Mouse (Mus musculus) cerebellum, adult 11-12 months (tissue): ENCODE measurements around the gene Plxna2.

Source experiments
- DNase-seq: peaks from one replicate; pipeline ENCODE4 v3.0.0; 2022

The Plxna2 gene

DNA sequence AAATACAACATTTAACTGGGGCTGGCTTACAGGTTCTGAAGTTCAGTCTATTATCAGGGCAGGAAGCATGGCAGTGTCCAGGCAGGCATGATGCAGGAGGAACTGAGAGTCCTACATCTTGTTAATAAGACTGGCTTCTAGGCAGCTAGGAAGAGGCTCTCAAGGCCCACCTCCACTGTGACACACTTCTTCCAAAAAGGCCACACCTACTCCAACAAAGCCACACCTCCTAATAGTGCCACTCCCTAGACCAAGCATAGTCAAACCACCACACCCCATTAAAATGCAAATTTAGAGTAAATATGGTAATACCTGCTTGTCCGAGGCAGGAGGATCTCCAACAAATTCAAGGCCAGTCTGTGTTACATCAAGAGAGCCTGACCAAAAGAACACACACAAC is 156.7 kb downstream of the Plxna2 start:
- no peak for DNase-seq

DNA sequence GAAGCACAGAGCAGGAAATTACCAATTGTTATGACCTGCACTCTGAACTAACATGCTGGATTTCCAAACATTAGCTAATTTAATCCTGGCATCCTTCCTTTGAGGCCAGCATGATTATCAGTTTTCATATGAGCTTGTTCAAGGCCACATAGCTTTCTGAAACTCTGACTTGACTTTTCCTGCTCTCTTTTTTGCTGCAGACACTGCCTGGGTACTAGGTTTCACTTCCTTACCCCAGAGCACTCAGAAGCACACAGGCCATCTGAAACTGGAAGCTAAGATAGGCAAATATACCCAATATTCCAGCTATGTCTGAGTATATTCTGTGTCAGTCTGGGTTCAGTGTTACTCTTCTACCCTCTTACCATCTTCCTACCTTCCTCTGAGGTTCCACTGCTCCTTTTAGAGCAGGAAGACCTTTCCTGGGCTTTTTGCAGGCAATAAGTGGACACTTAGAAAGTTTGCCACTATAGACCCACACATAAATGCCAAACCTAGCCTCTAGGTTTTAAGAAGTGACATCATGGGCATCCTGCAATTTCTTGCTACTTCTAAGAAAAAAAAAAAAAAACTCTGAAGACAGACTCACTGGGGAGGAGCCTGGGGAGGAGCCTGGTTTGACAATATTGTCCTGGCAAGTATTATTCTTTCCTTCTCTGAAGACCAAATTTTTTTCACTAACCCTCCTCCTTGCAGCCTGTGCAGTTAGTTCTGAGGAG is 157.8 kb downstream of the Plxna2 start:
- DNase-seq = no peak

DNA sequence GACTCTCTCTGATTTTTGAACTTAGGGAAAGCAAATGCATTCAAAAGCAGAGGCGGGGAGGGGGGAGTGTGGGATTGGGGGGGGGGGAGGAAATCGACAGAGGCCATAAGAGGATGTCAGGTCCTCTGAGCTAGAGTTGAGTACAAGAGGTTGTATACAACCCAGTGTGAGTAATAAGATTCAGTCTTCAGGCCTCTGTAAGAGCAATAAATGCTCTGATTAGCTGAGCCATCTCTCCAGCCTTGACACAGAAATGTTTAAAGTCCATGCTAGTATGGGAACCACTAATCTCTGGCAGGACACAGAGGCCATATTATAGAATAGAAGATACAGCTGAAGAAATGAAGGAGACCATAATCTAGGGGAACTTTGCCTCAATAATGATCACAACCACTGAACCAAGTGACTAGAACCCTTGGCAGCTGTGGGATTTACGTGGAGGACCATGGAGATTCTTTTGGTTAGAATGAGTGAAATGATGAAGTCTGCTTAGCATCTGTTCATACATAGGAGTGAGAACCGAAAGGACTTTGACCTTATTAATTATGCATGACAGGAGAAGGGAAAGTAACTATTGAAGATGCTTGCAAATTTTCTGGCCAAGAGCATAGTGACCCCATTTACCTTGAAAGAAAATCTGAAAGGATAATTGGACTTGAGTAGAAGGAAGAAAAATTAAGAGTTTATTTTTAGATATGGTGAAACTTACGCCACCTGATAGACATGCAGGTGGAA is 158.7 kb downstream of the Plxna2 start:
- DNase-seq = no peak

DNA sequence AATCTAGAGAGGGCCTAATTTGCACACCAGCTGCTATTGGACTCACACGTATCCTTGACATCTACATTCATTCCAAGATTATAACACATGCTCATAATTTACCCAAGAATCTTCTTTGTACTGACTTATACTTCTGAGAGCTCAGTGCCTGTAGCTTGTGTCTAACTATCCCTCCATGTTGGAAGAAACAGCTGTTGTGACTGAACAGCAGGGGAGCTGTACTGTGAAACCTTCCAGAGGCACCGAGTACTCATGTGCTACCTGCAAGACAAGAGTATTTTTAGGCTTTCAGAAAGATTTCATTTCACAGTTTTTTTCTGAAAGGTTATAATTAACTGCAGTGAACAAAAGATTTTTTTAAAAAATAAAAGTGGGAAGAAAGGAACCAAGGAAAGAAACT is 159.6 kb downstream of the Plxna2 start:
- DNase-seq = no peak

DNA sequence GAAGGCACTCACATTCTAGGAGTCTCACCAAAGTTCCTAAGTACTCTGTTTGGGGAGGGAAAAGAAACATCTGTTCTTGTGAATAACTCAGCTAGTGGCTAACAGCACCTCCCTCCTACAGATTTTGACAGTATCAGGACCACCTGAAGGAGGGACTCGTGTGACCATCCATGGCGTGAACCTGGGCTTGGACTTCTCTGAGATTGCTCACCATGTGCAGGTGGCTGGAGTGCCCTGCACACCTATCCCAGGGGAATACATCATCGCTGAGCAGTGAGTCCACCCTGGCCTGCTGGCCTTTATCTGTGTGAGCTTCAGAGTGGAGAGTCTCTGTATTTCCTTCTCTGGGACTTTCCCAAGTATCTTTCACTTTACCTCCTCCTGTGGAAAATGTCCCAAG is 162.4 kb downstream of the Plxna2 start:
- DNase-seq = no peak

DNA sequence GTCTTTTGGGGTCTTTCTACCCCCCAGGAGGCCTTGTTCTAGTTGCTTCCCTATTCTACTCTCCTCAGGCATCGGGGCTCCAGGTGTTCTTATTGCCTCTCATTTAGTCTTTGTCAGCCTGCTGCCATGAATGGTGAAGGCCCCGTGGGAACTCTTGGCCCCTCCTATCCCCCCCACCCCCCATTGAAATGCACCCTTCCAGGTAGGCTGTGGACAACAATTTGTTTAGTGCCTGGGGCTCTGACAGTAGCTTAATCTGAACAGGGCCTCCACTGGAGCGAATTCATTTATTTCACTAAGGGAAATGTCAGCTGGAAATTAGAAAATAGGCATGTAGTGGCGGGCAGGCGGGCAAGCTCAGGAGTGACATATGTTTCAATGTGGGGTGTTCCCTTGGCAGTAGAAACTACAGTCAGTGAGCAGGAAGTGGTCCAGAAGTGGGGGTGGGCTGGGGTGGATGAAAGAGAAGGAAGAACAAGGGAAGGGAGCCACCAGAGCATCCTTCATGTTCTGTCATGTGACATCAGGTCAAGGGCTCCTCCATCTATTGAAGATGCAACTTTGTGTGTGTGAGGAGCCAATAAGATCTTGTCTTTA is 162.9 kb downstream of the Plxna2 start:
- DNase-seq = no peak

DNA sequence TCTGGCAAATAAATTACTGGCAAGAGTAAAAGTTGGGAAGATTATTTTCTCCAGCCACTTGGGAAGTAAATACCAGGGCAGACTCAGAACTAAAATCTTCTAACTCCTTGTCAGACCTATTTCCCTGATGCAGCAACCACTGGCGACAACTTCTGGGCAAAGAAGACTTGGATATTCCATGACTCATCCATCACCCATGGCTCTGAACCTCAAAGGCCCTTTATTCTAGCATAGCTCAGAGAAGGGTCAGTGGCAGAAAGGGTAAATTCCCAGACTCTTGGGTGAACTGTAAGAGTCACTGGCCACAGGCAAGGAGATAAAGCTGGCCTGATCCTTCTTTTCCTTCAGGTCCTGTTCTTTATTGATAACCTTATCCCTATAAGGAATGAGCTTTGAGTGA is 163.5 kb downstream of the Plxna2 start:
- no peak for DNase-seq

DNA sequence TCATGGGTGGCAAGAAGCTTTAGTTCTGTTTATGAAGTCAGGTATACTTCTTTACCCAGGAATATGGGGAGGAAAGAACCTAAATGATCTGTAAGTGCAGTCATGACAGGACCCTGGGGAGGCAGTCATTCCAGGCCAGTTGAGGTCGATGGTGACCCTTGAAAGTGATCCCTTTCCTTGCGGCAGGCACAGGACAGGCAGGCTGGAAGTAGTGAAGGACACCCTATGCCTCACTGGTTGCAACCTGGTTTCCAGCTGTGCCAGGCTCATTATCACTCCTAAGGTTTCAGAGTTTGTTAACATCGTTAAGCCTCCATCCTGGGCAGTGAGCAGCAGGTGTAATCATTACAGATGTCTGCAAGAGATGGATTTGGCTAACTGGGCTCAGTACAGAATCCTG is 164.3 kb downstream of the Plxna2 start:
- DNase-seq = no peak

DNA sequence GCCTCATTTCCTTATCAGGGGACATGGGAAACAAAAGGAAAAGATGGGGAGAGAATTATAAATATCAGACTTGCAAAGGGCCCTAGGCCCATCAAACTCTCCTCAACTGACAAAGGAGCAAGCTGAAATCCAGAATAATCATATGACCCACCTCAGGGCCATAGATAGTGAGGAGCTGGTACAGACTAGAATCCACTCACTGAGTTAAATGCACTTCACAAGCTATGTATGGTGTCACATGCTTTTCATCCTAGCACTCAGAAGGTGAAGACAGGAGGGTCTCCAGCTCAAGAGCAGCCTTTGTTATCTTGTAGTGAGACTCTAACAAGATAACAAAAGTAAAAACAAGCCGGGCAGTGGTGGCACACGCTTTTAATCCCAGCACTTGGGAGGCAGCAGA is 169.6 kb downstream of the Plxna2 start:
- DNase-seq = no peak

DNA sequence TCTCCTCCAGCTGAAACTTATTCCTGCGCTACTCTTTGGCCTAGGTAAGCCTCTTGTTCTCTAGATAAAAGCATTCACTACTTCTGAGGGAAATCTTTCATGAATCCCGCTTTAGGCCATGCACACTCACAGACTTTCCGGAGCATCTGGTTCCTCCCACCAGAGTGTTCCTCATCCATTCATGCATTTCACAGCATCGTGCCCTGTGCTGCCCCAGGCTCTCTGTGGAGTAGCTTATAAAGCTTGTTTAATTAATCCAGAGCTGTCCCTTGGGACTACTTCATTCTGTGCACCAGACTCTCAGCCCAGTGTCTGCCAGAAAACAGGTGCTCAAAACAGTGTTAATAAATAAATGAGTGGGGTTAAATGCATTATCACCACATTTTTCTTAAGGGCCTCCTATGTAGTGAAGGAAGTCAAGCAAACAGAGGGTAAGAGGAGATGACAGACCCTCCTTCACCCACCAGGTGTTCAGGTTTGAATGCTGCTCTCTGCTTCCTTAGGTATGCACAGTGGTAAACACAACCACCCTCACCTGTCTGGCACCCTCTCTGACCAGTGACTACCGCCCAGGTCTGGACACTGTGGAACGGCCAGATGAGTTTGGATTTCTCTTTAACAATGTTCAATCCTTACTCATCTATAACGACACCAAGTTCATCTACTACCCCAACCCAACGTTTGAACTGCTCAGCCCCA is 175.4 kb downstream of the Plxna2 start:
- DNase-seq = no peak

DNA sequence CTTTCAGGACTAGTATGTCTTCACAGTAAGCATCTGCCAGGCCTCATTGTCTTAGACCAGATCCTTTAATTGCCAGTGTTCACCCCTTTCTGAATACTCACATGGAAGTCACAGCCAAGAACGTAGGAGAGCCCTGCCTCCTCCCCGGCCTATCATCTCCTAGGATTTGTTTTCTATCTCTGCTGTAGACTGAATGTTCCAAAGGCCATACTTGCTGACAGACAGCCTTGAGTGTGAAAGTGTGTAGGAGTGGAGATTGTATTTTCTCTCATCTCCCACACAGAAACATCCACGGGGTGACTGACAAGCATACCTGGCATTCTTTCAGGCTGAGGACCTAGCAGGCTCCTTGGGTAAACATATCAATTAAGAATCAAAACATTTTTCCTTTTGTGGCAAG is 177.3 kb downstream of the Plxna2 start:
- no peak for DNase-seq

DNA sequence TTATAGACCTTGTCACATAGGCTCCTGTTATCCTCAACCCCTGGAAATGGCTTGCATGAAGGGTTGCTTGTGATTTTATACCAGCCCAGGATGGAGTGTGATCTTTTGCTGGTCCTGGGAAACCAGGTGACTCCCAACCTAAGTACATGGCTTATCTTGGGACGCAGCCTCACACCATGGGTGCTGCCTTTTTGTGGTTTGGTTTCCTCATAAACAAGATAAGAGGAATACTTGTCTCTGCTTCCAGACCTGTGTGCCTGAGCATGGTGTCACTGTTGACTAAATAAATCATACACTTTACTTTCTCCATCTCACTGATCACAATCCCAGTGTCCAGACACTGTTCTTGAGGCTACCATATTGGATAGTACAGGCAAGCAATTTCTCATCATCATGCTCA is 179.8 kb downstream of the Plxna2 start:
- no peak for DNase-seq

DNA sequence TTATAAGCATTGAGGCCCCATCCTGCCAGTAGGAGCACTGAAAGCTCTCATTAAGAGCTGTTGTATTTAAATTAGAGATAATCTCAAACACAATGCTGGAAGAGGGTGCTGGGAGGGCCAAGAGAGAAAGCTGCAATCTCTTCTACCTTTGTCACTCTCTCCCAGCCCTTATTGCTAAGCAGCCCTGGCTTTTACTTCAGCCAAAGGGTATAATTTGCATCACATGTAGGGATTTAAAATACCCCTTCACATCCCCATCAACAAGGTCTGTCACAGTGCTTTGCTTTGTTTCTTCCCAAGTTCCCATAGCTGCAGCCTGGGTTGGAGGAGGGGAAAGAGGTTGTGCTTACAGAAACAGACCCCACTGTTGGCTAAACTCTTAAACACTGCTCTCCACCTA is 180.5 kb downstream of the Plxna2 start:
- no peak for DNase-seq

DNA sequence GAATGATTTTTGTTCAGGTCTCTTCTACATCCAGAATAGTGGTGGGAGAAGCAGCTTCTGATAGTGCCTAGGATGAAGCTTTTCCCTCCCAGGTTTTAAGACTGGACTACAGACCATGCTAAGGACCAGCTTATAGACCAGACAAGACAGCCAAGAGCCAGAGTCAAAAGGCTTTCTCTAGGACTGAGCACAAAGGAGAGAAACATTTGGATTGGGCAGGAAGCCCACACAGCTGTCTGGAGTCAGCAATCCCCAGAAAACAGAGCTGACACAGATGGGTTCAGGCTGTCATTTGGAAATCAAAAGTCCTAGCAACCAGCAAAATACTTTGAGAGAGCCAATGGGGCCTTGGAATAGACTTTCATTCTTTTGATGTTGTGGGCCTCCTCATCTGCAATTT is 190.2 kb downstream of the Plxna2 start:
- no peak for DNase-seq

DNA sequence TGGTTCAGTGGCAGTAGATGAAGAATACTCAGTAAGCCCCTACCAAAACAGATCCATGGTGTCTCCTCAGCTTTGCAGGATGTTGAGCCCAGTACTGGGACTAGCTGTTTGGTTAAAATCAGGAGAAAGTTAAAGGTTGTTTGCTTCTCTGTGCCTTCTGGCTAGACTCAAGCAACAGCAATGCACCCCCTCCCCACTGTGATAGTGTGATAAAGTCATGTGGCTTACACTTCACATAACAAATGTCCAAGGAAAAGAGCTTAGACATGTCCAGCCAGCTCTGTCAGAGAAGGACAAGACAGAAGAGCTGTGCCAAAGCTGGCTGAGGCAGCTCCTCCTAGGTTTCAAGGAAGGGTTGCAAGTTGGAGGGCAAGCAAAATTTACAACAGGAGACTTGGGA is 190.7 kb downstream of the Plxna2 start:
- no peak for DNase-seq

DNA sequence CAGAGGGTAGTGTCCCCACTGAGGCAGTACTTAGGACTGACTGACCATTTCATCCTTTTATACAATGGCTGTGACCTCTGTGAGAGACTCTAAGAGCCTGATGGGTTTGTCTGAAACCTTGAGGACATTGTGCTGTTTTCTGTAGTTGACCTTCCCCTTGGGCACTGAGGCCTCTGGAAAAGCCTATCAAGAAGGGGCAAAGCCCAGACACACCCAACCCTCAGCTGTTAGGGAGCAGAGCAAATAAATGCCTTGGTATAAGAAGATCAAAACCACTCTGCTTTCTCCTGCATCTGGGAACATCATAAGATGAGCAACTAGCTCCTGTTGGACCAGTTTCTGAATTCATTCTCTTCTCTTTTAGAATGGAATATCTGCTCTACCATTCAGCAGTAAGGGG is 191.6 kb downstream of the Plxna2 start:
- DNase-seq = no peak

DNA sequence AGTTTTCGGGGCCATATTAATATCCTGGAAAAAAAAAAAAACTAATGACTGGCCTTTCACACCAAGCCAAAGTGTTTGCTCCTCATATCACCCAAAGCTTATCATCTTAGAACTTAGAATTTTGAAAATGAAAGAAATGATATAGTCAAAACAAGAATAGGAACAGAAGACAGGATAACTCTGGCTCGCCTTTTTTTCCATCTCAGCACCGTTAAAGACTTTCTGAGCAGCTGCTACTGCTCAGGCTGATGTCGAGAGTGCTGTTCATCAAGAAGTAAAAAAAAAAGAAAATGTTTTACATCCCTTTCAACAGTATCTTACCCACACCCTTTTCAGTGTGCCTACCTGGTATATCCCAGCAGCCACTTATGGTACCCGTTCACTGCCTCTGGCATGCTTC is 196.2 kb downstream of the Plxna2 start:
- DNase-seq = no peak

DNA sequence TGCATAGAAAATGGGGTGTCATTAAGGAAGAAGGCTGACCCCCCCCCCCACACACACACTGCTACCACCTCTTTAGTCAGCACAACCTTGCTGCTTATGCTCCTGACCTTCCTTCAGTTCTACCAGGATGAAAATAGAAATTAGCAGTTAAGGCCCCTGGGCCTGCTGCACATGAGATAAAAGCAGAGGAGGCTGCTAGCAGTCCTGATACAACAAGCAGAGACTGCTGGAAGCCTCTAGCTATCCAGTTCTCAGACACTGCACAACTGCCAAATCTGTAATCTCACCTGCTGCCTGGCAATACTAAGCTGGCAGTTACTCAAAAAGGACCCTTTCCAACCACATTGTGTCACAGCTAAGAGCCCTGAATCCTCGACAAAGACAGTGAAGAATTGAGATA is 197.5 kb downstream of the Plxna2 start:
- peak; percentile 10 for DNase-seq

DNA sequence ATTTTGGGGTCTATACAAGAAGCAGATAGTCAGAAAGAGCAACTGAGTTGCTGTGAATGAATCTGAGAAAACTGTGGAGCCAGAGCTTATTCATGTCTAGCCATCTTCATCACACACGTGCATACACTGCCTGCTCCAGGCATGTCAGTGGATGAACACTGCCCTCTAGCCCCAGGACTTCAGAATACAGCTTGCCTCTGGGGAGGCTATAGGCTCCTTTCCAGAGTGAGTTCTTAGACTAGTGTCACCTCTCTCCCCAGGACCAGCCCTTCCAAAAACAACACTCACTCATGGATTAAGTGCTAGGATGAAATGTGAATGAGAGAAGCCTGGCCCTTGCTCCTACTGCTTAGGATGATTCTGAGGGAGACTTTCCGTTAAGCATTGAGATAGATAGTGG is 198.9 kb downstream of the Plxna2 start:
- peak; percentile 52 for DNase-seq

DNA sequence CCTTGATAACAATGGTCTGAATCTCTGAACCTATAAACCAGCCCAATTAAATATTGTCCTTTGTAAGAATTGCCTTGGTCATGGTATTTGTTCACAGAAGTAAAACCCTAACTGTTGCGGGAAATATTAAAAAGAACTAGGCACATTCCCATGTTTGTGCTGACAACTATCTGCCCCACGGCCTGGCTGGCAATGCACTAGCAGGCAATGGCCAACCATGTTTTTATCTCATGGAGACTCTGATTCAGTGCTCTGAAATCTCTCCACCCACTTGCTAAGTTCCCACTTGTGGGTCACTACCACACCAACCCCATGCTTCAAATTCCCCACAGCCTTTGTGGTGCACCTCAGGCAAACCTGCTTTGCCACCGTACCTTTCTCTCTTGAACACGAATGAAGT is 202.9 kb downstream of the Plxna2 start:
- no peak for DNase-seq

DNA sequence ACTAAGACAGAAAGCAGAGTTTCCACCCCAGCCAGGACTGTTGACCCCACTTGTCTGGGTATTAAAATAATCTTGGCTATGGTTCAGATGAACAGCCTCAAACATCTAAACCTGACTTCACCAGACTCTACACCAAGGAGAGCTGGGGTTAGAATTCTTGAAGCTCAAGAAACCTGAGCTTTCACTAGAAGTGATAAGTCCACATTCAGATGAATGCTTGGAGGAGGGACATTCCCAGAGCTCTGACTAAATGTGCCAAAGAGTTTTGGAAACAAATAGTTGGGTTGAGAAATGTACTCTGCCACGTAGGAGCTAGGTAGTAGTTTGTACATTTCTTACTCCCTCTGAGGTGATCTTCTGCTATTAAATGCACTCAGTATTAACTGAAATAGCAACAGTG is 203.7 kb downstream of the Plxna2 start:
- no peak for DNase-seq

DNA sequence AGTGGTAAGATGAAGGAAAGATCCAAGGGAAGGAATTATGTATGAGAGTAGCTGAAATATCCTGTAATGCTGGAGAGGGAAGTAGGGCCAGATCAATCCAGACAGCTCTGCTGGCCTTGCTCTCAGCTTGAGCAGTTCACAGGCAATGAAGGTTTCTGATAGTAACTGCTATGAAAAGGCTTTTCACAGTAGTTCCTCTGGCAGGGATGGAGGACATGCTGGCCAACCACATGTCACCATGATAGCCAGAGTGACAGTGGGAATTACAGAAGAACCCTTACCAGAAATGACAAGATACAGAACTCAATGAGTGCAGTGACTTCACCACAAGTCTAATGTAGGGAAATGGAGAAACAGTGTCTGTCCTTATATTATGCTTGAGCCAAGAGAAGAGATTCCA is 210.3 kb downstream of the Plxna2 start:
- no peak for DNase-seq

DNA sequence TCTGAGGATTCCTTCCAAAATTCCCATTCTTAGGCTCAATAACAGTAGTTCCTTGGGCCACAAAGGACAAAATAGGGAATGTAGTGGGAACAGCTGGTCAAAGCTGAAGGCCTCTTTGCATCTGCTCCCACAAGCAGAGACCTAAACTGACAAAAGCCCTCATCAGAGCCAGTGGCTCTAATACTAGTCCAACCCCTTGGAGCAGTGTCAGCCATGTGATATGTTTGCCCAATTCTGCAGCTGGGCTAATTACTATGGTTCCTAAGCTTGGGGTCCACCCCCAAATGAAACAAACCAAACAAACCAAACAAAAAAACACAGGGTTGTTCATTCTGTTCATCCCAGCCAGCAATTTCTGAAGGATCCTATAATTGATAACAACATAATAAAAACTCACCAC is 217.2 kb downstream of the Plxna2 start:
- DNase-seq = no peak

DNA sequence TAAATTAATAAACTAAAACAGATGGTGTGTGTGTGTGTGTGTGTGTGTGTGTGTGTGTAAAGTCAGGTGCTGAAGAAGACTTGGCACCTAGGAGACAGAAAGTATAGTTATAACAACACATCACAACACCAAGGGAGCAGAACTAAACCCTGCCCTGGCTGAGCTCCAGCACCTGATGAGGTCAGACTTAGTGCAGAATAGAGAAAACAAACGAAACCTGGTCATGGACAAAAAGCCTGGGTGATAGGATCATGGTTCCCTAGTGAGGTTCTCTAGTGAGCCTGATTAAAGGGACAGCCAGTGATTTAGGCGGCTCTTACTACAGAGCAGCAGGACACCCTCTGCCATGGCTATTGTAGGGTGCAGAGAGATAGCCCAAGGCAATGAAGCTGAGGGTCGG is 218.2 kb downstream of the Plxna2 start:
- DNase-seq = no peak
